Mouse (Mus musculus): ENCODE measurements around the gene Aph1a. TPM values are rescaled to one million over a fixed set of nuclear protein-coding genes. Genes with fewer than 3 reads are reported as not detected.

The Aph1a gene
- polyA plus RNA-seq, 1 experiment from 2014 or later, result 32.7 TPM

DNA sequence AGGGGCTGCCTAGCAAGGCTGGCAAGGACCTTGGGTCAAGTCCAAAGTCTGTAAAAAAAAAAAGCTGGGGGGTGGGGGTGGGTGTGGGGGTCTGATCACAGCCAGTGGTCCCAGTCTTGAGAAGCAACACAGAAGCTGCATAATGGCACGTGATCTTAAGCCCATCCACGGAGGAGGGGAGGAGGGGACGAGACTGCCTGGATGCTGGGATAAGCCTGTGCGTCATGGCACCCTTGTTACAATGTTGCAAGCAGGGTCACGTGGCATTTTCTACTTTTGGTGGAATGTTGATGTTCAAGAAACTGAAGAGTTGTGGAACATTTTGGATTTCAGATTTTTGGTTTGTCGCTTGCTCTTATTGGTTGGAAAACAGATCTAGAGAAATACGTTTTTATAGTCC is 49.5 kb downstream of the Aph1a start:
- no peak overlapping the region for H3K27ac ChIP-seq (ENCODE audit: low read length)
- no peak overlapping the region for H3K4me3 ChIP-seq (ENCODE audit: low read depth, low read length)
- peaks cover 70% of the 10 kb centered on the region for H3K36me3 ChIP-seq (ENCODE audit: control insufficient read depth, insufficient read depth, low read length)
- H3K9ac ChIP-seq (replicated peaks; ENCODE audit: low read depth, low read length), result no peak overlapping the region
- H3K9me3 ChIP-seq (ENCODE audit: control insufficient read depth, low read depth, low read length), result no peaks in the 10 kb centered on the region
- no peaks in the 10 kb centered on the region for H3K4me1 ChIP-seq (ENCODE audit: control insufficient read depth, insufficient read depth, low read length)
- no peak overlapping the region for H3K4me2 ChIP-seq (replicated peaks; ENCODE audit: low read depth, low read length)
- no peak for ATAC-seq (ENCODE audit: insufficient number of reproducible peaks, insufficient read depth, low FRiP score, low read depth)
- WGBS, result 91% methylated on average over 7 of the region's 7 CpGs
- H3K27me3 ChIP-seq (ENCODE audit: control insufficient read depth, insufficient read depth, low read length), result no peaks in the 10 kb centered on the region

DNA sequence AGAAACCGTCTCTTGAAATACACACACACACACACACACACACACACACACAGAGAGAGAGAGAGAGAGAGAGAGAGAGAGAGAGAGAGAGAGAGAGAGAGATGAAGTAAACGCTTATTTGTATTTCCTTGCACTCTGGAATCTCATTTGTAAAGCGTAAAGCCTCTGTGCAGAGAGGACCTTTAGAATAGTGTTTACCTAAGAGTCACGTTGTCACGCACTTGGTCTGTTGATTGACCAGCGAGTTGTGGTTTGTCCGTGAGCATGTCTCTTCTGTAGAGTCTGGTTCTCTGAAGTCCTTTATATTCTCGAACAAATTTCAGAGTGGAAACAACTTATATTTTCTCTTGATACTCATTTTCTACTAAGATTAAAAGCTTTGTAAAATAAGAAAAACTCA is 51.0 kb downstream of the Aph1a start:
- Histone ChIP-seq H3K36me3 (ENCODE audit: control insufficient read depth, insufficient read depth, low read length) (peaks cover 55% of the 10 kb centered on the region), H3K4me1 (ENCODE audit: control insufficient read depth, insufficient read depth, low read length) (no peaks in the 10 kb centered on the region), H3K27ac (ENCODE audit: low read length) (no peak overlapping the region), H3K4me2 (replicated peaks; ENCODE audit: low read depth, low read length) (no peak overlapping the region), H3K27me3 (ENCODE audit: control insufficient read depth, insufficient read depth, low read length) (no peaks in the 10 kb centered on the region), H3K9me3 (ENCODE audit: control insufficient read depth, low read depth, low read length) (no peaks in the 10 kb centered on the region), H3K9ac (replicated peaks; ENCODE audit: low read depth, low read length) (no peak overlapping the region), H3K4me3 (ENCODE audit: low read depth, low read length) (no peak overlapping the region)
- WGBS, result 79% methylated on average over 8 of the region's 8 CpGs
- ATAC-seq (ENCODE audit: insufficient number of reproducible peaks, insufficient read depth, low FRiP score, low read depth), result no peak

DNA sequence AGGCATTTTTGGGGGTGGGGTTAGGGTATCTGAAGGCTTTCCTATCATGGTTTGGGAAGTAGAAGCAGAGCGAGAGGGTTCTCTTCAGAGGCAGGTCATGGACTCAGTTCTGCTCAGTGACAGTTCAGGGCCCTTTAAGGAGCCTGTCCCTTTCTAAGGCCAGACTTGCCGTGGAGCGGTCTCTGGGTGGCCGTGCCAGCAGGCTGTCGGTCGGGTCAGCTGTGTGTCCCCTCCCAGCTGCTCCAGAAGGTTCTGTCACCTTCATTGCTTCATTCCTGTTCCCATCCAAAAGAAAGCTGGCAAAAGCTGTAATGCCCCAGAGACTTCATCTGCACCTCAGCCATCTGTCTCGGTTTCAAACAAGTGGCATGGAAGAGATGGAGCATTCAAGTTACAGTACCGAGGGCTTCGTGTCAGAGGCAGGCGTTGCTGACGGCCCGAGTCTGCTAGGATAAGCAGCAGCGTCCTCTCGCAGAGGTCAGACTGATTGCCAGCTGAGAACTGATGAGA is 52.0 kb downstream of the Aph1a start:
- WGBS, result 91% methylated on average over 14 of the region's 14 CpGs
- H3K4me1 ChIP-seq (ENCODE audit: control insufficient read depth, insufficient read depth, low read length), result no peaks in the 10 kb centered on the region
- no peaks in the 10 kb centered on the region for H3K27me3 ChIP-seq (ENCODE audit: control insufficient read depth, insufficient read depth, low read length)
- no peaks in the 10 kb centered on the region for H3K9me3 ChIP-seq (ENCODE audit: control insufficient read depth, low read depth, low read length)
- H3K27ac ChIP-seq (ENCODE audit: low read length), result no peak overlapping the region
- ATAC-seq (ENCODE audit: insufficient number of reproducible peaks, insufficient read depth, low FRiP score, low read depth), result no peak
- H3K4me3 ChIP-seq (ENCODE audit: low read depth, low read length), result no peak overlapping the region
- H3K9ac ChIP-seq (replicated peaks; ENCODE audit: low read depth, low read length), result no peak overlapping the region
- H3K36me3 ChIP-seq (ENCODE audit: control insufficient read depth, insufficient read depth, low read length), result peaks cover 44% of the 10 kb centered on the region
- H3K4me2 ChIP-seq (replicated peaks; ENCODE audit: low read depth, low read length), result no peak overlapping the region

Other genes starting within 250 kb of the Aph1a start
- 47.0 and 61.2 TPM in 2 replicates for gene Mcl1, start 235.2 kb upstream of the Aph1a start, polyA plus RNA-seq (2014; fragmentation: Nextera tagmentation; extraction: Ambion mirVana)
- 3.1 and 5.3 TPM in 2 replicates for gene Adamtsl4, start 206.1 kb upstream of the Aph1a start, polyA plus RNA-seq (2014; fragmentation: Nextera tagmentation; extraction: Ambion mirVana)
- 27.0 and 35.8 TPM in 2 replicates for gene Ecm1, start 154.4 kb upstream of the Aph1a start, polyA plus RNA-seq (2014; fragmentation: Nextera tagmentation; extraction: Ambion mirVana)
- gene Tars2, start 133.8 kb upstream of the Aph1a start, polyA plus RNA-seq (2014; fragmentation: Nextera tagmentation; extraction: Ambion mirVana), result 46.8 and 47.5 TPM in 2 replicates
- 24.8 and 24.9 TPM in 2 replicates for gene Rprd2, start 75.1 kb upstream of the Aph1a start, polyA plus RNA-seq (2014; fragmentation: Nextera tagmentation; extraction: Ambion mirVana)
- gene Prpf3, start 38.1 kb upstream of the Aph1a start, polyA plus RNA-seq (2014; fragmentation: Nextera tagmentation; extraction: Ambion mirVana), result 54.2 and 55.5 TPM in 2 replicates
- gene Mrps21, start 22.4 kb upstream of the Aph1a start, polyA plus RNA-seq (2014; fragmentation: Nextera tagmentation; extraction: Ambion mirVana), result 339 and 352 TPM in 2 replicates
- gene Ciart, start 11.7 kb upstream of the Aph1a start, polyA plus RNA-seq (2014; fragmentation: Nextera tagmentation; extraction: Ambion mirVana), result 5.3 and 5.6 TPM in 2 replicates
- 26.7 and 28.0 TPM in 2 replicates for gene BC028528, start 2.0 kb upstream of the Aph1a start, polyA plus RNA-seq (2014; fragmentation: Nextera tagmentation; extraction: Ambion mirVana)
- 2.9 and 3.3 TPM in 2 replicates for gene Car14, start 10.7 kb downstream of the Aph1a start, polyA plus RNA-seq (2014; fragmentation: Nextera tagmentation; extraction: Ambion mirVana)
- 54.2 and 61.7 TPM in 2 replicates for gene Anp32e, start 35.3 kb downstream of the Aph1a start, polyA plus RNA-seq (2014; fragmentation: Nextera tagmentation; extraction: Ambion mirVana)
- 31.3 and 36.3 TPM in 2 replicates for gene Plekho1, start 102.0 kb downstream of the Aph1a start, polyA plus RNA-seq (2014; fragmentation: Nextera tagmentation; extraction: Ambion mirVana)
- 22.5 and 26.8 TPM in 2 replicates for gene Vps45, start 164.5 kb downstream of the Aph1a start, polyA plus RNA-seq (2014; fragmentation: Nextera tagmentation; extraction: Ambion mirVana)
- 13.9 and 16.2 TPM in 2 replicates for gene Otud7b, start 210.6 kb downstream of the Aph1a start, polyA plus RNA-seq (2014; fragmentation: Nextera tagmentation; extraction: Ambion mirVana)